Mouse (Mus musculus): ENCODE results near the gene Tsga10ip. TPM values are rescaled to one million over a fixed set of nuclear protein-coding genes. Genes with fewer than 3 reads are reported as not detected.
A peak's percentile ranks its signal among the peaks of the same experiment; 100 is the strongest.

Gene Tsga10ip
- polyA plus RNA-seq, 1 experiment from 2014 or later, result 0.26 TPM

DNA sequence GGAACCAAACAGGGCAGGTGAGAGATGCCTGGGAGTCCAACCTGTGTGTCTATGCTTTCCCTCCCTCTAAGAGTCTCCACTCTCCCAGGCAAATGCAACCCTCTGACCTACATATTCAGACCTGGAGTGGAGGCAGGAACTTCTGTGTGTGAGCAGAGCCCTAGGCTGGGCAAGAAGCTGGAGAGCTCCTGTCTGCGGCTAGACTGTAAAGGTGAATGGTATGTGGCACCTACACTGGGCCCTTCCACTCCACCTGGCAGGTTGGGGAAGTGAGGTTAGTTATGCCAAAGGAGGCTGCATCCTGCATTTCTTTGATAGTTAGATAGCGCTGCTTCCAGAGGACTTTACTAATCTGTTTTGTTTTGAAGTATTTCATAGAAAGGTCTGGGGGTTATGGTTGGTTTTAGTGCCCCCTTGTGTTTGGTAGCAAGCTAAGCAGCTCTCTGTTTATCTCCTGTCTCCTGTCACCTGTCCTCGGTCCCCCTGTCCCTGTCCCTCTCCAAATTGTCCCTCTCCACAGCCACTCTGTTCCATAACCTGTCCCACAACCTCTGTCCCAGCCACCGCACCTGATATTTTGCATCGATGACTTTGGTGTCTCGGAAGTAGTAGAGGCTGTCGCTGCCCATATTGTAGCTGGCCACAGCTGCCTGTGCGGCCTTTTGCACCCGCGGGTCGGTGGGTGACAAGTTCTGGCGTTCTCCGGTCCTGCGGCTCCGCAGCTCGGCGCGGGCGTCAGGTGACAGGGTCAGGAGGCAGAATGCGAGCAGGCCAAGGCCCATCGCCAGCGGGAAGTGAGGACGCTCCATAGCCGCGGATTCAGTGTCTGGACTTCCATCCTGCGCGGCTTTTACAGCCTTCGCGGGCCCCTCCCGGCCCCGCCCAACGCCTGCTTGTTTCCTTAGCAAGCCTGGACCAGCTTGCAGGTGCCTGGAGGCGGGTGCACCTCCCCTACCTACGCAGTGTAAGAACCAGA, 53.5 kb downstream of the Tsga10ip start:
- Histone ChIP-seq H3K4me3 (ENCODE audit: low read depth, low read length) (peak overlapping the region; percentile 50), H3K9me3 (replicated peaks; ENCODE audit: control insufficient read depth, low read length) (no peaks in the 10 kb centered on the region), H3K36me3 (ENCODE audit: control insufficient read depth, insufficient read depth) (no peaks in the 10 kb centered on the region), H3K4me1 (ENCODE audit: control insufficient read depth, low read depth, low read length) (peaks cover 5% of the 10 kb centered on the region; the same call in 1 of the 2 replicates), H3K9ac (ENCODE audit: low read depth, low read length) (peak overlapping the region; percentile 35; the same call in 1 of the 2 replicates), H3K27ac (ENCODE audit: low read length) (no peak overlapping the region), H3K4me2 (ENCODE audit: low read depth, low read length) (peak overlapping the region; percentile 74), H3K27me3 (ENCODE audit: control insufficient read depth, insufficient read depth, low read depth, low read length) (no peaks in the 10 kb centered on the region)
- WGBS (ENCODE audit: insufficient replicate concordance), result 4% methylated on average over 34 of the region's 34 CpGs
- ATAC-seq (ENCODE audit: low read depth), result no peak

GRCm38 (mm10) chr19:5348064-5348463, 54.3 kb downstream of the Tsga10ip start:
- ATAC-seq (ENCODE audit: low read depth), result no peak
- Histone ChIP-seq H3K4me1 (ENCODE audit: control insufficient read depth, low read depth, low read length) (peaks cover 5% of the 10 kb centered on the region; the same call in 1 of the 2 replicates), H3K27ac (ENCODE audit: low read length) (no peak overlapping the region), H3K9ac (ENCODE audit: low read depth, low read length) (no peak overlapping the region), H3K36me3 (ENCODE audit: control insufficient read depth, insufficient read depth) (no peaks in the 10 kb centered on the region), H3K4me3 (ENCODE audit: low read depth, low read length) (no peak overlapping the region), H3K4me2 (ENCODE audit: low read depth, low read length) (no peak overlapping the region), H3K9me3 (replicated peaks; ENCODE audit: control insufficient read depth, low read length) (no peaks in the 10 kb centered on the region), H3K27me3 (ENCODE audit: control insufficient read depth, insufficient read depth, low read depth, low read length) (no peaks in the 10 kb centered on the region)
- 51% methylated on average over 6 of the region's 6 CpGs for WGBS (ENCODE audit: insufficient replicate concordance)

DNA sequence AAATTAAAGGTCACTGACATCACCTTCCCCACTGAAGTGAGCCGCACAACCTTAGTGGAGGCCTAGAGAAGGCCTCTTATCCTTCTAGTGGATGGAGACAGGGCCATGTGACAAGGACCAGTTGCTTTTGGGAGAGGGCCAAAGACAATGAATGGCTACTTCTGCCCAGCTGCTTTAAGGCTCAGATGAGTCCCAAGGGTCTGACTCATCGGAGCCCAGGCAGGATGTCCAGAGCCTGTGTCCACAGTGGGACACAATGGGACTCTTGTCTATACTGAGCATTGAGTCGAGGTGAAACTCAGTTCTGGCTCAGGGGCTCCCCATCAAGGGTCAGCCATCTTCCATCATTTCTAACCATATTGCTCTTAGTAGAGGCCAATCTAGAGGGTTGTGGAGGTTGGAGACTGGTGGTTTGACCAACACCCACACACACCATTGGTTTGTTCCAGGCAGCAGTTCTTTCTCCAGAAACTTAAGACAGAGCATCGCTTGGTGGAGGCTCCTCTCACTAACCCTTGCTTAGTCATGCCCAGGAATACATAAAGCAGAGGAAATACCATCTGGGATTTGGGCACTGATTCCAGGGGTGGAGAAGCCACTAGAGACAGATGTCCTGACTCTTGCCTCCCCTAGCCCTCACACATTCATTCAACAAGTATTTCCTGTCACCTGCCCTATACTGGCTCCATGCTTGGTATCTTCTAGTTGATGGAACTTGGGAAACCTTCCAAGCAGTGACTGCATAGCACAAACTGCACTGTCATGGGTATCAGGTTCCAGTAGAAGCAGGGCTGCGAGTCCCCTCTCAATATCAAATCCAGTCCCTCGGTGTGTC, 56.8 kb downstream of the Tsga10ip start:
- no peak for ATAC-seq (ENCODE audit: low read depth)
- peaks cover 5% of the 10 kb centered on the region; the same call in 1 of the 2 replicates for H3K4me1 ChIP-seq (ENCODE audit: control insufficient read depth, low read depth, low read length)
- no peaks in the 10 kb centered on the region for H3K27me3 ChIP-seq (ENCODE audit: control insufficient read depth, insufficient read depth, low read depth, low read length)
- 60% methylated on average over 6 of the region's 6 CpGs for WGBS (ENCODE audit: insufficient replicate concordance)
- no peak overlapping the region for H3K4me2 ChIP-seq (ENCODE audit: low read depth, low read length)
- no peaks in the 10 kb centered on the region for H3K9me3 ChIP-seq (replicated peaks; ENCODE audit: control insufficient read depth, low read length)
- H3K4me3 ChIP-seq (ENCODE audit: low read depth, low read length), result no peak overlapping the region
- H3K36me3 ChIP-seq (ENCODE audit: control insufficient read depth, insufficient read depth), result no peaks in the 10 kb centered on the region
- H3K9ac ChIP-seq (ENCODE audit: low read depth, low read length), result no peak overlapping the region
- H3K27ac ChIP-seq (ENCODE audit: low read length), result no peak overlapping the region

DNA sequence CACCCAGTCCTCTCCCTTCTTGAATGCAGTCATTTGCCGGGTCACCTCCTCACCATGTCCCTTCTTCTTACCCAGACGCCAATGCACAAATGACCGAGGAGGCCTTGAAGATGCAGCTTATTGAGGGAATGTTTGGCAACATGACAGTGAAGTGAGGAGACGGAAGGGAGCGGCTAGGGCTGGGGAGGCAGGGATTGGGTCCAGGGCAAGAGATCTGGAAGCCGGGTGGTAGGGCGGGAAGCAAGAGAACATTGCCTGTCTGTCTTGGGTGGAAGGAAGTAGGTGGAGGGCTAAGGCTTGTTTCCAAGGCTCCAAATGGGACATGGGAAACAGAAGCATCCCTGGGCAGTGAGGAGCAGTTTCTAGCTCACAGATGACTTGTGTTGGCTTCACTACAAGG, 61.0 kb downstream of the Tsga10ip start:
- Histone ChIP-seq H3K9ac (ENCODE audit: low read depth, low read length) (no peak overlapping the region), H3K9me3 (replicated peaks; ENCODE audit: control insufficient read depth, low read length) (no peaks in the 10 kb centered on the region), H3K27ac (ENCODE audit: low read length) (no peak overlapping the region), H3K4me1 (ENCODE audit: control insufficient read depth, low read depth, low read length) (no peaks in the 10 kb centered on the region), H3K4me3 (ENCODE audit: low read depth, low read length) (no peak overlapping the region), H3K27me3 (ENCODE audit: control insufficient read depth, insufficient read depth, low read depth, low read length) (no peaks in the 10 kb centered on the region), H3K36me3 (ENCODE audit: control insufficient read depth, insufficient read depth) (no peaks in the 10 kb centered on the region), H3K4me2 (ENCODE audit: low read depth, low read length) (no peak overlapping the region)
- 68% methylated on average over 7 of the region's 7 CpGs for WGBS (ENCODE audit: insufficient replicate concordance)
- no peak for ATAC-seq (ENCODE audit: low read depth)

Other genes starting within 250 kb of the Tsga10ip start
- 6.8 and 8.1 TPM in 2 replicates for gene Pacs1, start 129.4 kb downstream of the Tsga10ip start, polyA plus RNA-seq (2015; fragmentation: Nextera tagmentation; extraction: Ambion mirVana)
- 103 TPM in 2 replicates for gene Sf3b2, start 107.1 kb downstream of the Tsga10ip start, polyA plus RNA-seq (2015; fragmentation: Nextera tagmentation; extraction: Ambion mirVana)
- gene Gal3st3, start 104.2 kb downstream of the Tsga10ip start, polyA plus RNA-seq (2015; fragmentation: Nextera tagmentation; extraction: Ambion mirVana), result 0.08 TPM in 1 of 2 replicates, not detected in the other
- not detected in 2 replicates for gene Catsper1, start 66.8 kb downstream of the Tsga10ip start, polyA plus RNA-seq (2015; fragmentation: Nextera tagmentation; extraction: Ambion mirVana)
- gene Cst6, start 53.0 kb downstream of the Tsga10ip start, polyA plus RNA-seq (2015; fragmentation: Nextera tagmentation; extraction: Ambion mirVana), result 0.57 TPM in 1 of 2 replicates, not detected in the other
- 22.4 and 23.5 TPM in 2 replicates for gene Eif1ad, start 35.8 kb downstream of the Tsga10ip start, polyA plus RNA-seq (2015; fragmentation: Nextera tagmentation; extraction: Ambion mirVana)
- 189 and 214 TPM in 2 replicates for gene Banf1, start 35.4 kb downstream of the Tsga10ip start, polyA plus RNA-seq (2015; fragmentation: Nextera tagmentation; extraction: Ambion mirVana)
- gene Sart1, start 13.8 kb downstream of the Tsga10ip start, polyA plus RNA-seq (2015; fragmentation: Nextera tagmentation; extraction: Ambion mirVana), result 23.8 and 25.8 TPM in 2 replicates
- gene Drap1, start 22.5 kb upstream of the Tsga10ip start, polyA plus RNA-seq (2015; fragmentation: Nextera tagmentation; extraction: Ambion mirVana), result 61.4 and 64.5 TPM in 2 replicates
- 6.1 and 7.1 TPM in 2 replicates for gene AI837181, start 22.6 kb upstream of the Tsga10ip start, polyA plus RNA-seq (2015; fragmentation: Nextera tagmentation; extraction: Ambion mirVana)
- not detected in 2 replicates for gene Fosl1, start 45.0 kb upstream of the Tsga10ip start, polyA plus RNA-seq (2015; fragmentation: Nextera tagmentation; extraction: Ambion mirVana)
- 0.86 and 0.97 TPM in 2 replicates for gene Ccdc85b, start 55.4 kb upstream of the Tsga10ip start, polyA plus RNA-seq (2015; fragmentation: Nextera tagmentation; extraction: Ambion mirVana)
- 25.9 and 27.2 TPM in 2 replicates for gene Fibp, start 58.1 kb upstream of the Tsga10ip start, polyA plus RNA-seq (2015; fragmentation: Nextera tagmentation; extraction: Ambion mirVana)
- gene Ctsw, start 66.0 kb upstream of the Tsga10ip start, polyA plus RNA-seq (2015; fragmentation: Nextera tagmentation; extraction: Ambion mirVana), result 0.36 and 0.58 TPM in 2 replicates
- 13.5 and 15.8 TPM in 2 replicates for gene Efemp2, start 71.4 kb upstream of the Tsga10ip start, polyA plus RNA-seq (2015; fragmentation: Nextera tagmentation; extraction: Ambion mirVana)
- gene Mus81, start 85.9 kb upstream of the Tsga10ip start, polyA plus RNA-seq (2015; fragmentation: Nextera tagmentation; extraction: Ambion mirVana), result 12.7 and 15.6 TPM in 2 replicates
- 930 and 955 TPM in 2 replicates for gene Cfl1, start 87.9 kb upstream of the Tsga10ip start, polyA plus RNA-seq (2015; fragmentation: Nextera tagmentation; extraction: Ambion mirVana)
- 0.09 and 0.14 TPM in 2 replicates for gene 1700020D05Rik, start 101.3 kb upstream of the Tsga10ip start, polyA plus RNA-seq (2015; fragmentation: Nextera tagmentation; extraction: Ambion mirVana)
- gene Snx32, start 108.0 kb upstream of the Tsga10ip start, polyA plus RNA-seq (2015; fragmentation: Nextera tagmentation; extraction: Ambion mirVana), result 5.7 and 7.2 TPM in 2 replicates
- 0.04 and 0.31 TPM in 2 replicates for gene Ovol1, start 158.1 kb upstream of the Tsga10ip start, polyA plus RNA-seq (2015; fragmentation: Nextera tagmentation; extraction: Ambion mirVana)
- 3.5 and 4.4 TPM in 2 replicates for gene Ap5b1, start 165.5 kb upstream of the Tsga10ip start, polyA plus RNA-seq (2015; fragmentation: Nextera tagmentation; extraction: Ambion mirVana)
- gene Rnaseh2c, start 199.3 kb upstream of the Tsga10ip start, polyA plus RNA-seq (2015; fragmentation: Nextera tagmentation; extraction: Ambion mirVana), result 92.2 and 115 TPM in 2 replicates
- gene Kat5, start 207.7 kb upstream of the Tsga10ip start, polyA plus RNA-seq (2015; fragmentation: Nextera tagmentation; extraction: Ambion mirVana), result 15.9 and 16.4 TPM in 2 replicates
- gene Rela, start 235.0 kb upstream of the Tsga10ip start, polyA plus RNA-seq (2015; fragmentation: Nextera tagmentation; extraction: Ambion mirVana), result 21.6 and 23.6 TPM in 2 replicates